ENCODE assay signal across 10 mouse cellular contexts in the genomic region with DNA sequence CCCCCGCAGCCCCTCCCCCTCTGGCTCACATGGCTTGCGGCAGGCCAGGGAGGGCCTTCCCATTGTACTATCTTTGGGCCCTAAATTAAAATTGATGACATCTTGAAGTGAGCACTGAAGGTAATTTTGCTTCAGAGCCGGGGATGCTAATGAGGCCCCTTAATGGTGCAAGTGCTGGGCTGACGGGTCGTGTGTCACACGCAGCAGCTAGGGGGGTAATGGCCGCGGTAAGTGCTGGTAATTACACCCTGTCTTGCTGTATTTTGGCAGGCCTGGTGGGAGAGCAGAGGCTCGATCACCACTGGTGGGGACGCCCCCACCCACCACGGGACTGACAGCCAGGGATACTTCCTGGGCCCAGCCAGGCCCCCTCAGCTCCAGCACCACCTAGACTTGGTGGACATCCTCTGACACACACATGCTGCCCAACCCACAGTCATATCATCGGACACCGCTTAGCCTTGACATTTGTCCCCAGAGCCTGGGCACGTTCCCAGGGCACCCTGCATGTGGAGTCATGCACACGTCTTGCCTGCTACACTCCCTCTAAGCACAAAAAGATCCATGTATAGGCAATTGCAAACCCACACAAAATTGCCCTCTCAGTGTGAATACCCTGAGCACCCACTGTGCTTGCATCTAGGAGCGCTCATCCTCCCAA. TPM values are rescaled to one million over a fixed set of nuclear protein-coding genes. Genes with fewer than 3 reads are reported as not detected.
DNase-seq lines count a peak whose midpoint lies in the region; ATAC-seq and TF ChIP-seq lines count a peak whose summit lies in the region.
"Had no signal": no experiment of that assay in that cellular context is flagged by ENCODE, and none has a peak within 500 bp of the region (broad histone marks: within the 10 kb centered on the region; RNA-seq: fewer than 3 reads in every experiment).

No protein-coding gene starts in this region.

- peaks cover 23% of the 10 kb centered on the region for H3K4me1 ChIP-seq in heart, embryonic 11.5 days (ENCODE audit: control insufficient read depth, insufficient read depth, low read length)
- peaks cover 17% of the 10 kb centered on the region for H3K4me1 ChIP-seq in midbrain, embryonic 12.5 days
- H3K4me1 ChIP-seq in midbrain, embryonic 14.5 days (ENCODE audit: control insufficient read depth, insufficient read depth, low read length): no peaks in the 10 kb centered on the region
- peaks cover 10% of the 10 kb centered on the region; the same call in 1 of the 2 replicates for H3K4me1 ChIP-seq in forebrain, embryonic 16.5 days (replicated peaks; ENCODE audit: control insufficient read depth, insufficient read depth, low read length)

- H3K4me3 ChIP-seq in heart, embryonic 11.5 days (ENCODE audit: low read depth, low read length): no peak overlapping the region
- H3K4me3 ChIP-seq in midbrain, embryonic 12.5 days: no peak overlapping the region
- H3K4me3 ChIP-seq in midbrain, embryonic 14.5 days (replicated peaks; ENCODE audit: low read depth, low read length): no peak overlapping the region
- no peak overlapping the region for H3K4me3 ChIP-seq in forebrain, embryonic 16.5 days (replicated peaks; ENCODE audit: low read length)
- H3K4me3 ChIP-seq in layer of hippocampus, adult 2 months: no peak overlapping the region
- H3K4me3 ChIP-seq: limb, embryonic 13.5 days; megakaryocyte, embryonic 14.5 days had no signal

- WGBS in heart, embryonic 11.5 days (ENCODE audit: insufficient replicate concordance): 50% methylated on average over 16 of the region's 16 CpGs
- 67% methylated on average over 16 of the region's 16 CpGs for WGBS in midbrain, embryonic 12.5 days
- 55% methylated on average over 16 of the region's 16 CpGs for WGBS in midbrain, embryonic 14.5 days
- WGBS in forebrain, embryonic 16.5 days: 35% methylated on average over 16 of the region's 16 CpGs

- no peaks in the 10 kb centered on the region; the same call in 1 of the 2 replicates for H3K36me3 ChIP-seq in heart, embryonic 11.5 days (ENCODE audit: control insufficient read depth, insufficient read depth, low read length)
- H3K36me3 ChIP-seq in midbrain, embryonic 12.5 days: no peaks in the 10 kb centered on the region
- no peaks in the 10 kb centered on the region for H3K36me3 ChIP-seq in midbrain, embryonic 14.5 days (ENCODE audit: control insufficient read depth, insufficient read depth, low read length)
- no peaks in the 10 kb centered on the region for H3K36me3 ChIP-seq in forebrain, embryonic 16.5 days (ENCODE audit: control insufficient read depth, insufficient read depth)
- H3K36me3 ChIP-seq: limb, embryonic 13.5 days had no signal

- peak; percentile 92 for DNase-seq in heart, adult 11 months
- DNase-seq in midbrain, embryonic 14.5 days: no peak
- no peak for DNase-seq in layer of hippocampus, adult 2 months (ENCODE audit: low spot score in 2 of 2)
- DNase-seq in cerebellum, postnatal 4 days (ENCODE audit: low spot score in 2 of 2): no peak
- no peak for DNase-seq in T-cell, adult 2 months (ENCODE audit: low spot score)

- ATAC-seq in heart, embryonic 11.5 days (replicated peaks; ENCODE audit: insufficient number of reproducible peaks, low FRiP score, low TSS enrichment): no peak
- ATAC-seq in midbrain, embryonic 12.5 days (ENCODE audit: low FRiP score, low read depth): no peak
- no peak for ATAC-seq in midbrain, embryonic 14.5 days (ENCODE audit: low FRiP score, low TSS enrichment)
- peak; percentile 46; the same call in 1 of the 2 replicates for ATAC-seq in forebrain, embryonic 16.5 days

- no peaks in the 10 kb centered on the region for H3K9me3 ChIP-seq in heart, embryonic 11.5 days (replicated peaks; ENCODE audit: control insufficient read depth, low read length)
- H3K9me3 ChIP-seq in midbrain, embryonic 12.5 days: no peaks in the 10 kb centered on the region
- no peaks in the 10 kb centered on the region for H3K9me3 ChIP-seq in midbrain, embryonic 14.5 days (ENCODE audit: control insufficient read depth, low read length)
- no peaks in the 10 kb centered on the region for H3K9me3 ChIP-seq in forebrain, embryonic 16.5 days (ENCODE audit: control insufficient read depth, low read length)
- H3K9me3 ChIP-seq: limb, embryonic 13.5 days; megakaryocyte, embryonic 14.5 days had no signal

- H3K9ac ChIP-seq in heart, embryonic 11.5 days (ENCODE audit: low read depth, low read length): no peak overlapping the region
- H3K9ac ChIP-seq in midbrain, embryonic 12.5 days (replicated peaks): no peak overlapping the region; the same call in 1 of the 2 replicates
- H3K9ac ChIP-seq in midbrain, embryonic 14.5 days (replicated peaks; ENCODE audit: low read length): no peak overlapping the region
- H3K9ac ChIP-seq in forebrain, embryonic 16.5 days (replicated peaks; ENCODE audit: low read depth, low read length): no peak overlapping the region
- H3K9ac ChIP-seq: limb, embryonic 13.5 days had no signal

- H3K27me3 ChIP-seq in heart, embryonic 11.5 days (ENCODE audit: control insufficient read depth, insufficient read depth, low read length): no peaks in the 10 kb centered on the region
- H3K27me3 ChIP-seq in midbrain, embryonic 12.5 days: peaks cover 10% of the 10 kb centered on the region
- H3K27me3 ChIP-seq in midbrain, embryonic 14.5 days (ENCODE audit: control insufficient read depth, insufficient read depth, low read length): no peaks in the 10 kb centered on the region
- H3K27me3 ChIP-seq in forebrain, embryonic 16.5 days (replicated peaks; ENCODE audit: control insufficient read depth, insufficient read depth, low read length): no peaks in the 10 kb centered on the region

- no peak for TF ChIP-seq CTCF in layer of hippocampus, adult 2 months (conservative IDR thresholded peaks at IDR 0.05)

- H3K27ac ChIP-seq in heart, embryonic 11.5 days (ENCODE audit: low read depth, low read length): no peak overlapping the region
- 0 out of 2 replicates have a peak overlapping the region, but pooled peaks have one; percentile 30 for H3K27ac ChIP-seq in midbrain, embryonic 12.5 days (replicated peaks)
- no peak overlapping the region for H3K27ac ChIP-seq in midbrain, embryonic 14.5 days (replicated peaks; ENCODE audit: low read depth, low read length)
- no peak overlapping the region for H3K27ac ChIP-seq in forebrain, embryonic 16.5 days (ENCODE audit: low read length)
- no peak overlapping the region for H3K27ac ChIP-seq in layer of hippocampus, adult 2 months
- H3K27ac ChIP-seq: limb, embryonic 13.5 days had no signal

- no peak overlapping the region; the same call in 1 of the 2 replicates for H3K4me2 ChIP-seq in heart, embryonic 11.5 days
- no peak overlapping the region for H3K4me2 ChIP-seq in midbrain, embryonic 12.5 days (replicated peaks)
- H3K4me2 ChIP-seq in midbrain, embryonic 14.5 days (ENCODE audit: low read length): no peak overlapping the region
- no peak overlapping the region for H3K4me2 ChIP-seq in forebrain, embryonic 16.5 days (ENCODE audit: low read length)
- H3K4me2 ChIP-seq: limb, embryonic 13.5 days had no signal

RNA-seq across cellular contexts. Expression of a gene that starts 38.2 kb away (rescaled TPM):
- polyA plus RNA-seq in heart, embryonic 11.5 days (2014; fragmentation: Nextera tagmentation; extraction: Ambion mirVana): 28.2 and 34.6 TPM in 2 replicates
- polyA plus RNA-seq in midbrain, embryonic 12.5 days (2016; fragmentation: Nextera tagmentation; extraction: Ambion mirVana): 7.6 and 11.7 TPM in 2 replicates
- polyA plus RNA-seq in midbrain, embryonic 14.5 days (2014; fragmentation: Nextera tagmentation; extraction: Ambion mirVana): 8.3 and 8.4 TPM in 2 replicates
- 2.0 and 2.5 TPM in 2 replicates for polyA plus RNA-seq in forebrain, embryonic 16.5 days (2015; fragmentation: Nextera tagmentation; extraction: Ambion mirVana)
- total RNA-seq in layer of hippocampus, adult 2 months (2021): under 1 TPM; 0.49 to 0.83 TPM

RNA-seq across cellular contexts. Expression of a gene that starts 59.5 kb away (rescaled TPM):
- polyA plus RNA-seq in heart, embryonic 11.5 days (2014; fragmentation: Nextera tagmentation; extraction: Ambion mirVana): 16.3 and 17.0 TPM in 2 replicates
- 3.0 and 3.1 TPM in 2 replicates for polyA plus RNA-seq in midbrain, embryonic 12.5 days (2016; fragmentation: Nextera tagmentation; extraction: Ambion mirVana)
- polyA plus RNA-seq in midbrain, embryonic 14.5 days (2014; fragmentation: Nextera tagmentation; extraction: Ambion mirVana): 1.6 and 2.7 TPM in 2 replicates
- 2.2 TPM in 2 replicates for polyA plus RNA-seq in forebrain, embryonic 16.5 days (2015; fragmentation: Nextera tagmentation; extraction: Ambion mirVana)
- total RNA-seq in layer of hippocampus, adult 2 months (2021): 10 to 100 TPM; 12.0 to 13.1 TPM
